Mouse (Mus musculus) lung, postnatal 0 days (tissue): ENCODE data around the gene Runx2.

Source experiments
- CTCF ChIP-seq: IDR thresholded peaks from 2 replicates; pipeline ENCODE4 v1.5.1; 2016; ENCODE audit warnings: antibody characterized with exemption, mild to moderate bottlenecking
- EP300 ChIP-seq: IDR thresholded peaks from 2 replicates; pipeline ENCODE4 v1.6.1; 2016; ENCODE audit warnings: antibody characterized with exemption, mild to moderate bottlenecking, control low read depth

GRCm38 (mm10) chr17:44821940-44822339 lies 7.3 kb upstream of the Runx2 start:
- TF ChIP-seq CTCF (no peak), EP300 (no peak)
